ENCODE assay signal across 8 mouse cellular contexts in the genomic region with DNA sequence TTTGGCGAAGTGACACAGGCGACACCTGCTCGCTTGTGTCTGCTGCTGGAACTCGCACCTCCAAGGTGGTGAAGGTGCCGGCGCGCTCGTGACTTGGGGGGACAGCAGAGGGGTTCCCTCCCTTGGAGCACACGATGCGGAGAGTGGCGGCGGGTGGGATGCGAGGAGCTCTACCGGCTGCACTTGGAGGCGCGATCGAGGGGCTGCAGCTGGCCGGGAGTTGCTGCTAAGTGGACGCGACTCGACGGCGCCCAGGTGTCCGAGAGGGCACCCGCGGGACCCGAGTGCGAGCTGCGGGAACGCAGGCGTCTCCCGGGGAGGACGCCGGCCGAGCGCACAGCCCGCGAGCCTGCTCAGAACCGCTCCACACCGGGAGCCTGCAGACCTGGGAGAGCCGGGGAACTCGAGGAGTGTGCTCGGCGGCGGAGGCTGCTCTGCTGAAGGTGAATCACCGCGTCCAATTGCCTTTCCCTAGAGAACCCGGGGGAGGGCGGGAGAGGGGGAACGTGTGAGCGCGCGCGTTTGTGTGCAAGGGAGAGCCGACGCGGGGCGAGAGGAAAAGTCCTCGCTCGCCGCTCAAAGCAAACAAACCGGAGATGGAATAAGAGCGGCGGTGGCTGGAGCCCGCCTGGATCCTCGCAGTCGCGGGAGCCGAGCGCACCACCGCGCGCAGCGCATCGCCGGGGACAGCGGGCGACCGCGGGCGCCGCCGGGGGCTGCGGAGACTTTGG. TPM values are rescaled to one million over a fixed set of nuclear protein-coding genes. Genes with fewer than 3 reads are reported as not detected.
DNase-seq lines count a peak whose midpoint lies in the region; ATAC-seq and TF ChIP-seq lines count a peak whose summit lies in the region.

No protein-coding gene starts in this region.

- ATAC-seq in CD4-positive, CD25-positive, alpha-beta regulatory T cell, adult 4 months: no peak
- peak; percentile 78 for ATAC-seq in forebrain, embryonic 13.5 days
- ATAC-seq in midbrain, embryonic 16.5 days: peak; percentile 81

- no peak for TF ChIP-seq CTCF in testis, adult 2 months (IDR thresholded peaks at IDR 0.05; ENCODE audit: control insufficient read depth, insufficient read depth, insufficient replicate concordance, low read depth, low read length)

- peak overlapping the region; percentile 96 for H3K4me2 ChIP-seq in forebrain, embryonic 13.5 days
- H3K4me2 ChIP-seq in midbrain, embryonic 16.5 days (ENCODE audit: low read length): peak overlapping the region; percentile 80

- 0% methylated on average over 84 of the region's 84 CpGs for WGBS in forebrain, embryonic 13.5 days
- WGBS in midbrain, embryonic 16.5 days: under 1% methylated on average over 84 of the region's 84 CpGs

- intact Hi-C loops in left cerebral cortex, postnatal 36 days (cut with DNase I): no loop called here

- no peaks in the 10 kb centered on the region for H3K9me3 ChIP-seq in forebrain, embryonic 13.5 days (replicated peaks)
- H3K9me3 ChIP-seq in midbrain, embryonic 16.5 days (replicated peaks; ENCODE audit: control insufficient read depth, low read length, poor library complexity, severe bottlenecking): no peaks in the 10 kb centered on the region

- H3K9ac ChIP-seq in forebrain, embryonic 13.5 days: peak overlapping the region; percentile 77
- peak overlapping the region; percentile 79 for H3K9ac ChIP-seq in midbrain, embryonic 16.5 days (ENCODE audit: low read depth, low read length)

- H3K36me3 ChIP-seq in forebrain, embryonic 13.5 days (ENCODE audit: poor library complexity, severe bottlenecking): no peaks in the 10 kb centered on the region
- H3K36me3 ChIP-seq in midbrain, embryonic 16.5 days (ENCODE audit: control insufficient read depth, insufficient read depth, low read length): no peaks in the 10 kb centered on the region
- H3K36me3 ChIP-seq in testis, adult 2 months (ENCODE audit: control insufficient read depth, insufficient read depth, low read length): no peaks in the 10 kb centered on the region

- H3K27me3 ChIP-seq in forebrain, embryonic 13.5 days: peaks cover 19% of the 10 kb centered on the region
- H3K27me3 ChIP-seq in midbrain, embryonic 16.5 days (ENCODE audit: control insufficient read depth, insufficient read depth, low read depth, low read length): no peaks in the 10 kb centered on the region
- peaks cover 5% of the 10 kb centered on the region; the same call in 1 of the 2 replicates for H3K27me3 ChIP-seq in testis, adult 2 months (ENCODE audit: control insufficient read depth, insufficient read depth, low read length)

- H3K4me3 ChIP-seq in forebrain, embryonic 13.5 days: peak overlapping the region; percentile 59
- H3K4me3 ChIP-seq in midbrain, embryonic 16.5 days (ENCODE audit: low read depth, low read length): peak overlapping the region; percentile 63
- peak overlapping the region; percentile 19 for H3K4me3 ChIP-seq in testis, adult 2 months (ENCODE audit: control insufficient read depth, low read depth, low read length)

- H3K4me1 ChIP-seq in forebrain, embryonic 13.5 days: peaks cover 16% of the 10 kb centered on the region
- peaks cover 9% of the 10 kb centered on the region; the same call in 1 of the 2 replicates for H3K4me1 ChIP-seq in midbrain, embryonic 16.5 days (ENCODE audit: control insufficient read depth, insufficient read depth, low read length)
- peaks cover 16% of the 10 kb centered on the region for H3K4me1 ChIP-seq in testis, adult 2 months (ENCODE audit: control insufficient read depth, insufficient read depth, low read length)

- DNase-seq in CD4-positive, CD25-positive, alpha-beta regulatory T cell, adult 2 months (ENCODE audit: low read depth, low spot score): peak; percentile 4
- peak; percentile 62 for DNase-seq in adrenal gland, postnatal 10 days
- DNase-seq in induced T-regulatory cell, adult 2 months (ENCODE audit: low read depth): peak; percentile 1
- DNase-seq in left cerebral cortex, postnatal 36 days (ENCODE audit: low spot score in 2 of 2): peak; percentile 71 to 76

- peak overlapping the region; percentile 25 for H3K27ac ChIP-seq in forebrain, embryonic 13.5 days
- H3K27ac ChIP-seq in midbrain, embryonic 16.5 days (ENCODE audit: low read length): peak overlapping the region; percentile 86
- H3K27ac ChIP-seq in testis, adult 2 months (ENCODE audit: control insufficient read depth, insufficient read depth, low read depth, low read length): no peak overlapping the region

- TF ChIP-seq POLR2A in testis, adult 2 months (IDR thresholded peaks at IDR 0.05; ENCODE audit: control insufficient read depth, low read depth, low read length): no peak

RNA-seq across cellular contexts. Expression of a gene that starts 0.8 kb away (rescaled TPM):
- not detected for polyA plus RNA-seq in CD4-positive, CD25-positive, alpha-beta regulatory T cell, adult 4 months (2017; shearing (Covaris generic))
- total RNA-seq in adrenal gland, postnatal 10 days (2021): 1 to 10 TPM; 1.2 to 1.5 TPM
- polyA plus RNA-seq in forebrain, embryonic 13.5 days (2015; fragmentation: Nextera tagmentation; extraction: Ambion mirVana): 10.9 and 18.1 TPM in 2 replicates
- 10 to 100 TPM; 66.6 to 74.9 TPM for total RNA-seq in left cerebral cortex, postnatal 36 days (2021)
- polyA plus RNA-seq in midbrain, embryonic 16.5 days (2015; fragmentation: Nextera tagmentation; extraction: Ambion mirVana): 58.1 and 67.4 TPM in 2 replicates
- 0.59 and 0.78 TPM in 2 replicates for polyA plus RNA-seq in testis, adult 2 months (2012; rRNA removed)

Comparison
In these comparisons a context has a peak if more than half of its experiments do, and no peak if none do; other contexts are left out.
1. DNase-seq: peak in every context shown above with its lines; median percentile 74 in left cerebral cortex, postnatal 36 days; 62 in adrenal gland, postnatal 10 days; 4 in CD4-positive, CD25-positive, alpha-beta regulatory T cell, adult 2 months; 1 in induced T-regulatory cell, adult 2 months.